Mouse (Mus musculus): ENCODE data around the gene Dazap2. TPM values are rescaled to one million over a fixed set of nuclear protein-coding genes. Genes with fewer than 3 reads are reported as not detected.

The Dazap2 gene
- polyA plus RNA-seq, 1 experiment from 2014 or later, result 152 TPM

DNA sequence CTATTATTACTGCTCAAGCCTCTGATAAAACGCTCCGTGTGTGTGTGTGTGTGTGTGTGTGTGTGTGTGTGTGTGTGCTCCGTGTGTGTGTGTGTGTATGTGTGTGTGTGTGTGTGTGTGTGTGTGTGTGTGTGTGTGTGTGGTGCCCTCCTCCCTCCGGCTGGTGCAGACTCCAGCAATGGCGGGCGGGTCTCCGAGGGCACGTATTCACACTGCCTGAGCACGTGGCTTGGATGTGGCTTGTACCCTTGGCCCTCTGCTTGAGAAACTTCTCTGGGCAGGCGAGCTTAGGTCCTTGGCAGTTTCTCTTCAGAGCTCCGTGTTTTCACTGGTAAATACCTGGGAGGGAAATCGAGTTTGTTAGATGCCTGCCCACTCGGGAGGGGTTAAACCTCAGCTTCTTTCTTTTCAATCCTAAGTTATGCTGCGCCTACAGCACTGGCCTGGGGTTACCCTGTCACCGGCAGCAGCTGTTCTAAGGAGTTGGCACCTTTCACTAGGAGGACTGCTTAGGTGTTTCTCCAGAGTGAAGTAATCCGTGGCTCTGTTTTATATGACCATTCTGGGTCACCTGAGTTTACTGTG, 26.2 kb downstream of the Dazap2 start:
- WGBS, result 68% methylated on average over 15 of the region's 16 CpGs

DNA sequence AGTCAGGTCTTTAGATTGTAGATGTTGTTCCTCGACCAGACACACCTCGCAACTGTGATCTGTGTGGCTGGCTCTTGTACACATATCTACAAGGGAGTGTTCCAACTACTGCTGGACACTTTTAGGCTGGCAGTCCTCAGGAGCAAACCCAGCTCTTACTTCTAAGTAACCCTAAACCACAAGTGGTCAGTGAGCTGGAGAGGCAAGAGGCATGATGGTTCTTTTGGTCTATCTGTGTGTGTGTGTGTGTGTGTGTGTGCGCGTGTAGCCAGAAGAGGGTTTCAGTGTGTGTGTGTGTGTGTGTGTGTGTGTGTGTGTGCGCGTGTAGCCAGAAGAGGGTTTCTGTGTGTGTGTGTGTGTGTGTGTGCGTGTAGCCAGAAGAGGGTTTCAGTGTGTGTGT, 27.3 kb downstream of the Dazap2 start:
- no peak overlapping the region for H3K9ac ChIP-seq (replicated peaks; ENCODE audit: low read depth, low read length)
- H3K4me3 ChIP-seq (replicated peaks; ENCODE audit: low read length), result no peak overlapping the region
- no peak overlapping the region for H3K4me2 ChIP-seq (ENCODE audit: low read length)
- WGBS, result 93% methylated on average over 7 of the region's 7 CpGs
- no peaks in the 10 kb centered on the region for H3K9me3 ChIP-seq (ENCODE audit: control insufficient read depth, low read length)
- peaks cover 16% of the 10 kb centered on the region for H3K27me3 ChIP-seq (replicated peaks; ENCODE audit: control insufficient read depth, insufficient read depth, low read length)
- ATAC-seq, result no peak
- no peak overlapping the region for H3K27ac ChIP-seq (ENCODE audit: low read length)
- no peaks in the 10 kb centered on the region for H3K4me1 ChIP-seq (replicated peaks; ENCODE audit: control insufficient read depth, insufficient read depth, low read length)
- no peaks in the 10 kb centered on the region for H3K36me3 ChIP-seq (ENCODE audit: control insufficient read depth, insufficient read depth)

More for the DNA sequence above, 26.2 kb downstream of the Dazap2 start:
- Histone ChIP-seq H3K4me3 (replicated peaks; ENCODE audit: low read length) (no peak overlapping the region), H3K27ac (ENCODE audit: low read length) (no peak overlapping the region), H3K9ac (replicated peaks; ENCODE audit: low read depth, low read length) (no peak overlapping the region), H3K36me3 (ENCODE audit: control insufficient read depth, insufficient read depth) (no peaks in the 10 kb centered on the region), H3K27me3 (replicated peaks; ENCODE audit: control insufficient read depth, insufficient read depth, low read length) (peaks cover 23% of the 10 kb centered on the region), H3K4me2 (ENCODE audit: low read length) (no peak overlapping the region), H3K4me1 (replicated peaks; ENCODE audit: control insufficient read depth, insufficient read depth, low read length) (peaks cover 11% of the 10 kb centered on the region), H3K9me3 (ENCODE audit: control insufficient read depth, low read length) (no peaks in the 10 kb centered on the region)
- ATAC-seq, result no peak

DNA sequence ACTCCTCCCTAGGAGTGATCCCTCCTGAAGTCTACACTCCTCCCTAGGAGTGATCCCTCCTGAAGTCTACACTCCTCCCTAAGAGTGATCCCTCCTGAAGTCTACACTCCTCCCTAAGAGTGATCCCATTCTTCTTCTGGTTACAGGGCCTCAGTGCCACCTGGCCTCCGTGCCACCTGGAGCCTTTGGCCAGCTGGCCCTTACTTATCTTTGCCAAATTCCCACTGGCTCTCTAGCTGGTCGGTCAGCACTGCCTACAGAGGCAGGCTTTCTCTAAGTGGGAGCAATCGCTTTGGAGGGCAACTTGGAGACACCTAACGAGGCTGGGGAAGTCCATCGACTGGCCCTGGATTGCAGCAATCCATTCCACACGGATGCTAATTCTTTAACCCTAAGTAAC, 31.0 kb downstream of the Dazap2 start:
- Histone ChIP-seq H3K4me3 (replicated peaks; ENCODE audit: low read length) (no peak overlapping the region), H3K9me3 (ENCODE audit: control insufficient read depth, low read length) (no peaks in the 10 kb centered on the region), H3K4me1 (replicated peaks; ENCODE audit: control insufficient read depth, insufficient read depth, low read length) (no peaks in the 10 kb centered on the region), H3K36me3 (ENCODE audit: control insufficient read depth, insufficient read depth) (no peaks in the 10 kb centered on the region), H3K27me3 (replicated peaks; ENCODE audit: control insufficient read depth, insufficient read depth, low read length) (no peaks in the 10 kb centered on the region), H3K9ac (replicated peaks; ENCODE audit: low read depth, low read length) (no peak overlapping the region), H3K27ac (ENCODE audit: low read length) (no peak overlapping the region), H3K4me2 (ENCODE audit: low read length) (no peak overlapping the region)
- WGBS, result 74% methylated on average over 6 of the region's 6 CpGs
- ATAC-seq, result no peak

DNA sequence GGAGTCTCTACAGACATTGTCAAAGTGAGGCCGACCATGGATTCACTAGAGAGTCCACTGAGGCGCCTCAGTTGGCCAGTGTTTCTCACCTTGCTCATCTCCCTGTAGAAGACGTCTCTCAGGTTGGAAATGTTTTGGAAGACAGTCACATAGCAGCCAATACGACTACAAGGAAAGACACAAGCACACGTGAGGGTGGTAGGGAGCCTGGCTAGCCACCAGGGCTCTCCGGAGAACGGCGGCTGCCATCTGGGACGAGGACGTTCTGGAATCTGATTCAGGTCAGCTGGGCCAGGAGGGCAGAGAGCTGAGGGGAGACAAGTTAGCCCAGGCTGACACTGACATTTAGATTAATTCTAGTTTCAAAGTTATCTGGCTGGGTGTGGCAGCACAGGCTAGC, 35.0 kb downstream of the Dazap2 start:
- Histone ChIP-seq H3K4me1 (replicated peaks; ENCODE audit: control insufficient read depth, insufficient read depth, low read length) (no peaks in the 10 kb centered on the region), H3K36me3 (ENCODE audit: control insufficient read depth, insufficient read depth) (no peaks in the 10 kb centered on the region), H3K9ac (replicated peaks; ENCODE audit: low read depth, low read length) (no peak overlapping the region), H3K27ac (ENCODE audit: low read length) (no peak overlapping the region), H3K4me3 (replicated peaks; ENCODE audit: low read length) (no peak overlapping the region), H3K4me2 (ENCODE audit: low read length) (no peak overlapping the region), H3K27me3 (replicated peaks; ENCODE audit: control insufficient read depth, insufficient read depth, low read length) (no peaks in the 10 kb centered on the region), H3K9me3 (ENCODE audit: control insufficient read depth, low read length) (no peaks in the 10 kb centered on the region)
- no peak for ATAC-seq
- WGBS, result 87% methylated on average over 10 of the region's 10 CpGs

DNA sequence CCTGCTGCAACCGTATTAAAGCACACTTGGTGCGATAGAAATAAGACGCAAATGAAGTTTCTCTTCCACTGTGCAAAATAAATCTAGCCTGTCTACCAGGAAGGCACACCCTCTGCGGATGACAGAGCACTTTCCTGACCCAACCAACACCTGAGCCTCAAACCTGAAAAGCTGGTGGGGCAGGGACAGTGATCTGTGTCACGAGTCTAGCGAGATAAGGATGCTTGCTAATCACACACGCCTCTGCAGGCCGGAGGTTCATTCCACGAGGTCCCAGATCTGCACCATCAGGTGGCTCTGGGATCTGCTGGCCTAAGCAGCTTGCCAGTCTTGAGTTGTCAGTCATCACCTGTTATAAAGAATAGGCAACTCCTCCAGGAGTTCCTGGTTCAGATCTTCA, 36.5 kb downstream of the Dazap2 start:
- Histone ChIP-seq H3K9ac (replicated peaks; ENCODE audit: low read depth, low read length) (no peak overlapping the region), H3K36me3 (ENCODE audit: control insufficient read depth, insufficient read depth) (no peaks in the 10 kb centered on the region), H3K4me1 (replicated peaks; ENCODE audit: control insufficient read depth, insufficient read depth, low read length) (no peaks in the 10 kb centered on the region), H3K4me3 (replicated peaks; ENCODE audit: low read length) (no peak overlapping the region), H3K4me2 (ENCODE audit: low read length) (no peak overlapping the region), H3K27me3 (replicated peaks; ENCODE audit: control insufficient read depth, insufficient read depth, low read length) (no peaks in the 10 kb centered on the region), H3K27ac (ENCODE audit: low read length) (no peak overlapping the region), H3K9me3 (ENCODE audit: control insufficient read depth, low read length) (no peaks in the 10 kb centered on the region)
- 87% methylated on average over 9 of the region's 9 CpGs for WGBS
- no peak for ATAC-seq

DNA sequence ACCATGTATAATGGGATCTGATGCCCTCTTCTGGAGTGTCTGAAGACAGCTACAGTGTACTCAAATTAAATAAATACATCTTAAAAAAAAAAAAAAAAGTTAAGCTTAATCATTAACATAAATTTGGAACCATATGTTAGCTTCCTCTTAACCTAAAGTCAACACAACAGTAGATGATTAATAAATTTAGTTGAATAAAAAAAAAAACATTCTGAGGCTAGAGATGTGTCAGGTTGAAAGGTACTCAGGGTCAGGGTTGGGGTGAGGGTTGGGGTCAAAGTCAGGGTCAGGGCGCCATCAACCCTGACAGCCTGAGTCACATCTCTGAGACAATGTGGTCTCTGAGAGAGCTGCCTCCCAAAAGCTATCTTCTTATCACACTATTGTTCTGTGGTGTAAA, 39.1 kb downstream of the Dazap2 start:
- no peak for ATAC-seq
- no peak overlapping the region for H3K9ac ChIP-seq (replicated peaks; ENCODE audit: low read depth, low read length)
- H3K4me2 ChIP-seq (ENCODE audit: low read length), result no peak overlapping the region
- no peaks in the 10 kb centered on the region for H3K36me3 ChIP-seq (ENCODE audit: control insufficient read depth, insufficient read depth)
- H3K9me3 ChIP-seq (ENCODE audit: control insufficient read depth, low read length), result no peaks in the 10 kb centered on the region
- no peaks in the 10 kb centered on the region for H3K4me1 ChIP-seq (replicated peaks; ENCODE audit: control insufficient read depth, insufficient read depth, low read length)
- H3K4me3 ChIP-seq (replicated peaks; ENCODE audit: low read length), result no peak overlapping the region
- H3K27me3 ChIP-seq (replicated peaks; ENCODE audit: control insufficient read depth, insufficient read depth, low read length), result no peaks in the 10 kb centered on the region
- H3K27ac ChIP-seq (ENCODE audit: low read length), result no peak overlapping the region
- 74% methylated on average over 1 of the region's 1 CpGs for WGBS

DNA sequence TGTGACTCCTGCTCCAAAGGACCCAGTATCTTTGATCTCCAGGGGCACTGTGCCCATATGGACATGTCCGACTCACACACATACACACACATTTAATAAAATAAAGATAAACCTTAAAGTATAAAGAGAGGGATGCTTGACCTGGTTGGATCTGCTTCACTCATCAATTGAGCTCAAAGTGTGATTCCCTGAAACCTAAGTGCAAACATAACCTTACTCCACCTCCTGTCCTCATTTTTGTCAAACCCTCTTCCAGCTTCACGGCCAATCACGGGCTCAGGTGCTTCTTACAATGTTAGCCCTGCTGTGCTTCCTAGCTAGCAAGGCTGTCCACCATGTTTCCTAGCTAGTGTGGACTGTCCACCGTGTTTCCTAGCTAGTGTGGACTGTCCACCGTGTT, 40.1 kb downstream of the Dazap2 start:
- Histone ChIP-seq H3K36me3 (ENCODE audit: control insufficient read depth, insufficient read depth) (no peaks in the 10 kb centered on the region), H3K4me2 (ENCODE audit: low read length) (no peak overlapping the region), H3K9ac (replicated peaks; ENCODE audit: low read depth, low read length) (no peak overlapping the region), H3K27ac (ENCODE audit: low read length) (no peak overlapping the region), H3K4me3 (replicated peaks; ENCODE audit: low read length) (no peak overlapping the region), H3K27me3 (replicated peaks; ENCODE audit: control insufficient read depth, insufficient read depth, low read length) (no peaks in the 10 kb centered on the region), H3K4me1 (replicated peaks; ENCODE audit: control insufficient read depth, insufficient read depth, low read length) (no peaks in the 10 kb centered on the region), H3K9me3 (ENCODE audit: control insufficient read depth, low read length) (no peaks in the 10 kb centered on the region)
- no peak for ATAC-seq
- WGBS, result 86% methylated on average over 5 of the region's 5 CpGs

DNA sequence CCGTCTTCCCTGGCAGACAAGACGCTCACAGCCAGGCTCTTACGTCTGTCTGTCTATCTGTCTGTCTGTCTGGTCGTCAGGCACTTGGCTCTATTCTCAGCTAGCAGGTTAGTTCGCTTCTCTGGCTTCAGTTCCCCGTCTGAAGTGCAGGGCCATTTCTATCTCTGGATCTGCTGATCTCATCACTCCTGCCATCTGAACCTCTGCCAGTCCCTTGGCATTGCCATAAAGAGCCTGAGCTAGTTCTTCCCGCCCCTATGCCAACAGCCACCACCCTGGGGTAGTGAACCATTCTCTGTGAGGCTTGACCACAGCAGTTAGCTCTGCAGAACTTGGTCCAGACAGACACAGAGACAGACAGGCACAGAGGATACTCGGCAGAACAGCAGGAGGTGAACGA, 45.2 kb downstream of the Dazap2 start:
- Histone ChIP-seq H3K27me3 (replicated peaks; ENCODE audit: control insufficient read depth, insufficient read depth, low read length) (no peaks in the 10 kb centered on the region), H3K36me3 (ENCODE audit: control insufficient read depth, insufficient read depth) (no peaks in the 10 kb centered on the region), H3K27ac (ENCODE audit: low read length) (no peak overlapping the region), H3K9ac (replicated peaks; ENCODE audit: low read depth, low read length) (no peak overlapping the region), H3K4me3 (replicated peaks; ENCODE audit: low read length) (no peak overlapping the region), H3K9me3 (ENCODE audit: control insufficient read depth, low read length) (no peaks in the 10 kb centered on the region), H3K4me2 (ENCODE audit: low read length) (no peak overlapping the region), H3K4me1 (replicated peaks; ENCODE audit: control insufficient read depth, insufficient read depth, low read length) (no peaks in the 10 kb centered on the region)
- 74% methylated on average over 9 of the region's 9 CpGs for WGBS
- no peak for ATAC-seq

DNA sequence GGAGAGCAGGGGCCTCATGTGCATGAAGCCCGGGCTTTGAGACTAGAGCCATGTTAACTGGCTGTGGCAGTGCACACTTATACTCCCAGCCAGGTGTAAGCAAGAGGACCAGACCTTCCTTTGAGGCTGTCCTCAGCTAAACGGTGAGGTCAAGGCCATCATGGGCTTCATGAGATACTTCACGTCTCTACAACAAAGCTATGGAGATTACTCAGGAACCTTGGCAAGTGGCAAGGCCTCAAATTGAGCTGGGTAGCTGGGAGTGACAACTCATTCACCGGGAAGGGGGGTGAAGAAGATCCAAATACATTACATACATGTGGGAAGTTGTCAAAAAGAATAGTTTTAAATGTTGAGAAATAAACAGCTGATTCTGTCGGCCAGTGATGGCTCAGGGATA, 45.7 kb downstream of the Dazap2 start:
- no peak overlapping the region for H3K27ac ChIP-seq (ENCODE audit: low read length)
- no peaks in the 10 kb centered on the region for H3K9me3 ChIP-seq (ENCODE audit: control insufficient read depth, low read length)
- H3K4me1 ChIP-seq (replicated peaks; ENCODE audit: control insufficient read depth, insufficient read depth, low read length), result no peaks in the 10 kb centered on the region
- no peak for ATAC-seq
- WGBS, result 88% methylated on average over 5 of the region's 5 CpGs
- H3K27me3 ChIP-seq (replicated peaks; ENCODE audit: control insufficient read depth, insufficient read depth, low read length), result no peaks in the 10 kb centered on the region
- no peak overlapping the region for H3K9ac ChIP-seq (replicated peaks; ENCODE audit: low read depth, low read length)
- H3K36me3 ChIP-seq (ENCODE audit: control insufficient read depth, insufficient read depth), result no peaks in the 10 kb centered on the region
- no peak overlapping the region for H3K4me2 ChIP-seq (ENCODE audit: low read length)
- H3K4me3 ChIP-seq (replicated peaks; ENCODE audit: low read length), result no peak overlapping the region

DNA sequence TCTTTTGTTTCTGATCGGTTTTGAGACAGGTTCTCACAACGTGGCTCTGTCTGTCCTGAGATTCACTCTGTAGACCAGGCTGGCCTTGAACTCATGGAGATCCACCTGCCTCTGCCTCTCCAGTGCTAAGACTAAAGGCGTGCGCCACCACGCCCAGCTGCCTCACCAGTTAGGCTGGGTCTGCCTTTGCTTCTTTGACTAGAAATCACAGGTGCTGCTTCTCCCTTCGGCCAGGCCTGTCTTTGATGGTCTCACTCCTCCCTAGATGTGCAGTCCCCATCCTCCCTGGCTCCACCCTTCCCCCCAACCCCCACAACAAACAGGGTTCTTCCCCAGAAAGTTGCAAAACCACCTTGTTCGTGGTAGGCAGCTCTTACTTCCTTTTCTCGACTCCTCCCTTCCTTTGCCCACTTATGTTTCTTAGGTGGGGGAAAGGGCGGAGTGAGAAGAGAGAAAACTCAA, 49.7 kb downstream of the Dazap2 start:
- Histone ChIP-seq H3K9ac (replicated peaks; ENCODE audit: low read depth, low read length) (no peak overlapping the region), H3K27ac (ENCODE audit: low read length) (no peak overlapping the region), H3K36me3 (ENCODE audit: control insufficient read depth, insufficient read depth) (no peaks in the 10 kb centered on the region), H3K4me2 (ENCODE audit: low read length) (no peak overlapping the region), H3K9me3 (ENCODE audit: control insufficient read depth, low read length) (no peaks in the 10 kb centered on the region), H3K4me1 (replicated peaks; ENCODE audit: control insufficient read depth, insufficient read depth, low read length) (no peaks in the 10 kb centered on the region), H3K27me3 (replicated peaks; ENCODE audit: control insufficient read depth, insufficient read depth, low read length) (no peaks in the 10 kb centered on the region), H3K4me3 (replicated peaks; ENCODE audit: low read length) (no peak overlapping the region)
- WGBS, result 85% methylated on average over 9 of the region's 9 CpGs
- no peak for ATAC-seq

All from forebrain, embryonic 16.5 days (tissue).